Mouse (Mus musculus) urinary bladder, postnatal 14 days (tissue): Measurements from ENCODE around the gene Pygo2.
"Not testable (repeated sequence)": the region's sequence is repeated elsewhere in the genome, so short reads cannot be mapped to it uniquely, and the experiment has no call there.

ENCODE experiments used
- DNase-seq: peaks from one replicate; pipeline ENCODE4 v3.0.0; 2021; ENCODE audit warnings: low spot score

Gene Pygo2

GRCm38 (mm10) chr3:89421002-89421774 is 8.8 kb upstream of the Pygo2 start:
- DNase-seq: peak; percentile 88

GRCm38 (mm10) chr3:89421810-89422473 is 8.1 kb upstream of the Pygo2 start:
- peak; percentile 32 for DNase-seq

- no peak for DNase-seq
These were observed 7.3 kb upstream of the Pygo2 start for GRCm38 (mm10) chr3:89422556-89423205.

- no peak for DNase-seq
These were observed 5.4 kb upstream of the Pygo2 start for GRCm38 (mm10) chr3:89424416-89425140.

GRCm38 (mm10) chr3:89425141-89425525 is 4.9 kb upstream of the Pygo2 start:
- DNase-seq: no peak

- DNase-seq: no peak
These were observed 4.1 kb upstream of the Pygo2 start for GRCm38 (mm10) chr3:89425876-89426275.

GRCm38 (mm10) chr3:89429021-89429420 is 993 bp upstream of the Pygo2 start:
- not testable (repeated sequence) for DNase-seq

- no peak for DNase-seq
These were observed 2.6 kb downstream of the Pygo2 start for GRCm38 (mm10) chr3:89432606-89433005.

GRCm38 (mm10) chr3:89434532-89434931 is 4.5 kb downstream of the Pygo2 start:
- DNase-seq: no peak

GRCm38 (mm10) chr3:89435041-89435440 is 5.0 kb downstream of the Pygo2 start:
- DNase-seq: no peak

- peak; percentile 66 for DNase-seq
These were observed 6.4 kb downstream of the Pygo2 start, which contains the start of gene Pbxip1 for GRCm38 (mm10) chr3:89436176-89437113. TSS of gene Pbxip1 (plus strand) at chr3:89436706.

- DNase-seq: no peak
These were observed 7.3 kb downstream of the Pygo2 start for GRCm38 (mm10) chr3:89437269-89437668.

- no peak for DNase-seq
These were observed 10.7 kb downstream of the Pygo2 start for GRCm38 (mm10) chr3:89440691-89441090.

GRCm38 (mm10) chr3:89448720-89449537 is 18.9 kb downstream of the Pygo2 start:
- DNase-seq: peak; percentile 52

- DNase-seq: peak; percentile 74
These were observed 19.5 kb downstream of the Pygo2 start for GRCm38 (mm10) chr3:89449541-89449940.

GRCm38 (mm10) chr3:89451916-89452315 is 21.9 kb downstream of the Pygo2 start:
- DNase-seq: no peak

- no peak for DNase-seq
These were observed 24.6 kb downstream of the Pygo2 start, which contains the start of gene Pmvk for GRCm38 (mm10) chr3:89454401-89455177. TSS of gene Pmvk (plus strand) at chr3:89454541.

GRCm38 (mm10) chr3:89455786-89456285 is 25.8 kb downstream of the Pygo2 start:
- no peak for DNase-seq
